Mouse (Mus musculus) MEL (cell line): ENCODE data around the gene Tmem62. TPM values are rescaled to one million over a fixed set of nuclear protein-coding genes. Genes with fewer than 3 reads are reported as not detected.

Source experiments
- DNase-seq: peaks from one replicate; pipeline ENCODE4 v3.0.0; 2011; ENCODE audit warnings: low read depth, low spot score
- H3K27ac ChIP-seq: 2 replicates; pipeline ENCODE4 v1.5.1; 2012; ENCODE audit warnings: low read depth, mild to moderate bottlenecking, control low read depth, low read length, moderate library complexity; ENCODE audit not compliant: control insufficient read depth
- H3K27me3 ChIP-seq, 2 experiments: fragments of 150-350 bp in 1 of 2; sonication (generic) in 1 of 2; 2 replicates each; pipeline ENCODE4 v1.6.1; 2012; ENCODE audit warnings: low read length in 2 of 2, mild to moderate bottlenecking in 2 of 2, improper control_type of control experiment in 1 of 2, moderate library complexity in 1 of 2; ENCODE audit not compliant: insufficient read depth in 2 of 2, control insufficient read depth in 1 of 2
- H3K36me3 ChIP-seq, 2 experiments: 2 replicates each; pipeline ENCODE4 v1.6.1; 2012 to 2014; ENCODE audit warnings: low read length in 2 of 2, improper control_type of control experiment in 1 of 2, inconsistent platforms in 1 of 2, mild to moderate bottlenecking in 1 of 2; ENCODE audit not compliant: insufficient read depth in 2 of 2, control insufficient read depth in 1 of 2
- H3K4me1 ChIP-seq, 2 experiments: fragments of 150-350 bp in 1 of 2; sonication (generic) in 1 of 2; 2 replicates each; pipeline ENCODE4 v1.6.1; 2012; ENCODE audit warnings: low read length in 2 of 2, improper control_type of control experiment in 1 of 2, mild to moderate bottlenecking in 1 of 2; ENCODE audit not compliant: insufficient read depth in 2 of 2, control insufficient read depth in 1 of 2
- H3K4me3 ChIP-seq, 2 experiments: fragments of 150-350 bp in 1 of 2; sonication (generic) in 1 of 2; 2 replicates each; pipeline ENCODE4 v1.5.1; 2012; ENCODE audit warnings: low read depth in 2 of 2, low read length in 2 of 2, mild to moderate bottlenecking in 2 of 2, moderate library complexity in 2 of 2, control low read depth in 1 of 2, improper control_type of control experiment in 1 of 2; ENCODE audit not compliant: control insufficient read depth in 1 of 2, insufficient read depth in 1 of 2
- H3K79me2 ChIP-seq: 2 replicates; pipeline ENCODE4 v1.6.1; 2012; ENCODE audit warnings: mild to moderate bottlenecking, low read length, moderate library complexity; ENCODE audit not compliant: control insufficient read depth, poor library complexity, insufficient read depth
- H3K9ac ChIP-seq: 2 replicates; pipeline ENCODE4 v1.6.1; 2012; ENCODE audit warnings: low read depth, mild to moderate bottlenecking, control low read depth, low read length, moderate library complexity; ENCODE audit not compliant: control insufficient read depth, poor library complexity, severe bottlenecking
- H3K9me3 ChIP-seq: fragments of 150-350 bp; sonication (generic); replicated peaks from 2 replicates; pipeline ENCODE4 v1.6.1; 2012; ENCODE audit warnings: mild to moderate bottlenecking, low read length, improper control_type of control experiment, moderate library complexity; ENCODE audit not compliant: insufficient read depth
- CTCF ChIP-seq, 3 experiments: IDR thresholded peaks in 2 of 3; conservative IDR thresholded peaks in 1 of 3; 2 replicates each; pipeline ENCODE4 v1.5.1; 2011 to 2012; ENCODE audit warnings: low read length in 3 of 3, low read depth in 2 of 3, mild to moderate bottlenecking in 2 of 3, improper control_type of control experiment in 1 of 3, inconsistent platforms in 1 of 3, mixed read lengths in 1 of 3, moderate library complexity in 1 of 3; ENCODE audit not compliant: control insufficient read depth in 1 of 3, insufficient read depth in 1 of 3, poor library complexity in 1 of 3, severe bottlenecking in 1 of 3
- GATA1 ChIP-seq: IDR thresholded peaks from 2 replicates; pipeline ENCODE4 v1.6.1; 2011; ENCODE audit warnings: low read depth, low read length, improper control_type of control experiment
- JUND ChIP-seq: IDR thresholded peaks from 2 replicates; pipeline ENCODE4 v1.6.1; 2011; ENCODE audit warnings: low read depth, mild to moderate bottlenecking, improper control_type of control experiment, low read length
- KAT2A ChIP-seq: conservative IDR thresholded peaks from 2 replicates; pipeline ENCODE4 v1.6.1; 2012; ENCODE audit warnings: low read depth, low read length, improper control_type of control experiment, inconsistent platforms
- MAFK ChIP-seq: IDR thresholded peaks from 2 replicates; pipeline ENCODE4 v1.6.1; 2011; ENCODE audit warnings: low read depth, mild to moderate bottlenecking, low read length, improper control_type of control experiment, borderline replicate concordance
- MAZ ChIP-seq: IDR thresholded peaks from 2 replicates; pipeline ENCODE4 v1.6.1; 2012; ENCODE audit warnings: low read depth, mild to moderate bottlenecking, inconsistent platforms, low read length, improper control_type of control experiment
- MYC ChIP-seq: IDR thresholded peaks from 2 replicates; pipeline ENCODE4 v1.6.1; 2011; ENCODE audit warnings: low read depth, mild to moderate bottlenecking, low read length, improper control_type of control experiment, moderate library complexity
- NRF1 ChIP-seq: IDR thresholded peaks from 2 replicates; pipeline ENCODE4 v1.6.1; 2014; ENCODE audit warnings: low read depth, mild to moderate bottlenecking, inconsistent platforms, low read length, improper control_type of control experiment, moderate library complexity; ENCODE audit not compliant: poor library complexity, insufficient read depth, severe bottlenecking
- POLR2AphosphoS2 ChIP-seq: IDR thresholded peaks from 2 replicates; pipeline ENCODE4 v1.6.1; 2011; ENCODE audit warnings: low read length, improper control_type of control experiment
- POLR2AphosphoS5 ChIP-seq: IDR thresholded peaks from 2 replicates; pipeline ENCODE4 v1.6.1; 2012; ENCODE audit warnings: low read depth, borderline replicate concordance, mild to moderate bottlenecking, inconsistent platforms, low read length, moderate library complexity, mixed read lengths
- RAD21 ChIP-seq: IDR thresholded peaks from 2 replicates; pipeline ENCODE4 v1.6.1; 2011; ENCODE audit warnings: mild to moderate bottlenecking, low read depth, low read length, improper control_type of control experiment
- SIN3A ChIP-seq: IDR thresholded peaks from 2 replicates; pipeline ENCODE4 v1.6.1; 2012; ENCODE audit warnings: low read length, improper control_type of control experiment, inconsistent platforms
- SMC3 ChIP-seq: IDR thresholded peaks from 2 replicates; pipeline ENCODE4 v1.6.1; 2011; ENCODE audit warnings: low read depth, low read length, improper control_type of control experiment
- TBP ChIP-seq: IDR thresholded peaks from 2 replicates; pipeline ENCODE4 v1.8.0; 2011; ENCODE audit warnings: low read depth, low read length, improper control_type of control experiment
- USF1 ChIP-seq: IDR thresholded peaks from 2 replicates; pipeline ENCODE4 v1.6.1; 2014; ENCODE audit warnings: low read depth, mild to moderate bottlenecking, inconsistent platforms, low read length, improper control_type of control experiment, moderate library complexity
- ZC3H11A ChIP-seq: IDR thresholded peaks from 2 replicates; pipeline ENCODE4 v1.6.1; 2012; ENCODE audit warnings: low read depth, mild to moderate bottlenecking, inconsistent platforms, low read length, improper control_type of control experiment
- polyA plus RNA-seq, 2 experiments: library from polyadenylated mRNA; stranded (reverse) in 1 of 2; unstranded in 1 of 2; fragments of >175 nt in 1 of 2; fragments of >200 nt in 1 of 2; gene quantifications; 2 replicates each; pipeline versions ENCODE4 v1.2.1 to v1.2.4; 2012; ENCODE audit warnings: low replicate concordance in 2 of 2, low read depth in 1 of 2; ENCODE audit not compliant: insufficient read length in 2 of 2, insufficient read depth in 1 of 2, missing spikeins in 1 of 2
- total RNA-seq: library from RNA; depleted of rRNA; stranded (reverse); fragments of 300-350 nt; gene quantifications from 2 replicates; pipeline ENCODE4 v1.2.3, GENCODE M21; 2012

Tmem62 gene
- total and polyA plus RNA-seq, 3 experiments: 1.8 to 2.9 TPM; not detected in 1

DNA sequence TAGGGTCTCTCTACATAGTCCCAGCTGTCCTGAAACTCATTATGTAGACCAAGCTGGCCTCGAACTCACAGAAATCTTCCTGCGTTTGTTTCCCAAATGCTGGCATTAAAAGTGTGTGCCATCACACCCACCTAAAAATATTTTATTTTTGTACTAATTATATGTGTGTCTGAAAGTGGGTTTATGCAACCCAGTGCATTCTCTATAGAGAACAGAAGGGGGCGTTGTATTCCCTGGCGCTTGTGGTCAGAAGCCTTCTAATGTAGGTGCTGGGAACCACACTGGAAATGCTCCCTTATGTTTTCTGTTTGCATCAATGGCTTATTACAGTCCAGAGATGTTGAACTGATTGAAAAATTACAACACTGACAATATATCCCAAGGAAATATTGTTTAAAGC lies 509 bp upstream of the Tmem62 start:
- Histone ChIP-seq H3K27me3 (no peaks in the 10 kb centered on the region), H3K4me1 (peaks cover 0 to 15% of the 10 kb centered on the region in 2 experiments; a peak in 3 of 4 replicates), H3K27ac (no peak overlapping the region), H3K9ac (peak overlapping the region; percentile 79), H3K4me3 (peak overlapping the region; percentile 21 to 59), H3K36me3 (peaks cover 0 to 9% of the 10 kb centered on the region in 2 experiments; a peak in 2 of 4 replicates), H3K9me3 (no peaks in the 10 kb centered on the region), H3K79me2 (no peaks in the 10 kb centered on the region; the same call in 1 of the 2 replicates)
- peak; percentile 78 for DNase-seq
- TF ChIP-seq MYC (0 out of 2 replicates have a peak, but pooled peaks have one; percentile 21), GATA1 (no peak), SMC3 (peak; percentile 52), KAT2A (no peak), TBP (peak; percentile 75; the same call in 1 of the 2 replicates), POLR2AphosphoS5 (no peak), ZC3H11A (no peak), NRF1 (no peak), CTCF (IDR thresholded peaks at IDR 0.05 in 2 of 3, conservative IDR thresholded peaks at IDR 0.05 in 1 of 3; ENCODE audit: control insufficient read depth in 1 of 3, insufficient read depth in 1 of 3, low read depth in 2 of 3, low read length in 3 of 3, poor library complexity in 1 of 3, severe bottlenecking in 1 of 3) (peak; percentile 45 to 75 (median 72)), RAD21 (peak; percentile 30)

DNA sequence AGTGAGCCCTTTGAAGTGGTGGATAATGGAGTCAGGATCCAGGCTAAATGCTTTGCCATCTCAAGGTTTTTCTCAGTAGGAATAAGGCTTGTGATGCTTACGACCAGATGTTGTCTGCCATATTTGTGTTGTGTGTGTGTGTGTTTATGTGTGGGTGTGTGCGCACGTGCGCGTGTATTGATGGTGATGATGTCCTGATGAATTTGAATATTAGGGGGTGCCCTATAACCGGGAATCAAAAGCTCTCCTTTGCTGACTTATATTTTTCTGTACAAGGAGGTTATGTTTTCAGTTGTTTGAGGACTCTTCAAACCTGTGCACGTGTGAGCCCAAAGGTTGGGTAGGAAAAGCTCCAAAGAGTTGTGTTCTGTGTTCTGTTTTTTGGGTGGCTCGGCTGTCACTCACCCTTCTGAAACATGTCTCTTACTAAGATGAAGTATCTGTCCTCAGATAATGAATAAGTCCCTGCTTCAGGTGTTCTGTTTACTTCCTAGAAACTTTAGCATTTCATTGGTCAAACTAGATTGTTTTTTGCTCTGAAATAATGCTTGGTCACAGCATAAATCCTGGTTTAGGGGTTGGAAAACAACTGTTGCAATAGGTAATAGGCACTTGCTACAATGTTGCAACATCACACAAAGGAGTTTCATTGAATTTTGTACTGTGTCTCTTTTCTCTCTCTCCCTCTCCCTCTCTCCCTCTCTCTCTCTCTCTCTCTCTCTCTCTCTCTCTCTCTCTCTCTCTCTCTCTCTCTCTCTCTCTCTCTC lies 1.3 kb downstream of the Tmem62 start:
- TF ChIP-seq MAFK (no peak), SIN3A (no peak), MAZ (0 out of 2 replicates have a peak, but pooled peaks have one; percentile 30), USF1 (peak; percentile 11; the same call in 1 of the 2 replicates), JUND (peak; percentile 99; the same call in 1 of the 2 replicates), ZC3H11A (no peak), POLR2AphosphoS2 (no peak)

More for the DNA sequence above, 1.3 kb downstream of the Tmem62 start:
- peaks cover 0 to 5% of the 10 kb centered on the region in 2 experiments; a peak in 2 of 4 replicates for H3K36me3 ChIP-seq
- H3K9me3 ChIP-seq: no peaks in the 10 kb centered on the region
- no peaks in the 10 kb centered on the region; the same call in 1 of the 2 replicates for H3K79me2 ChIP-seq
- H3K4me1 ChIP-seq: peaks cover 0 to 12% of the 10 kb centered on the region in 2 experiments; a peak in 3 of 4 replicates
- no peaks in the 10 kb centered on the region for H3K27me3 ChIP-seq
- peak overlapping the region; percentile 79; the same call in 1 of the 2 replicates for H3K9ac ChIP-seq
- peak overlapping the region; percentile 59 to 92 for H3K4me3 ChIP-seq
- DNase-seq: peak; percentile 44
- peak overlapping the region; percentile 43; the same call in 1 of the 2 replicates for H3K27ac ChIP-seq
